Mouse (Mus musculus) thymus, adult 2 months (tissue): ENCODE results near the gene Klk6. TPM values are rescaled to one million over a fixed set of nuclear protein-coding genes. Genes with fewer than 3 reads are reported as not detected.

Experiments used
- DNase-seq: peaks from one replicate; pipeline ENCODE4 v3.0.0; 2021
- H3K27ac ChIP-seq: fragments of 200-500 bp; 2 replicates; pipeline ENCODE4 v1.5.1; 2012; ENCODE audit warnings: low read length, control low read depth; ENCODE audit not compliant: control insufficient read depth, insufficient read depth
- H3K27me3 ChIP-seq: fragments of 200-500 bp; 2 replicates; pipeline ENCODE4 v1.6.1; 2012; ENCODE audit warnings: mild to moderate bottlenecking, low read length, moderate library complexity, mixed read lengths; ENCODE audit not compliant: control insufficient read depth, insufficient read depth
- H3K36me3 ChIP-seq: fragments of 200-500 bp; 2 replicates; pipeline ENCODE4 v1.6.1; 2012; ENCODE audit warnings: mild to moderate bottlenecking, low read length, moderate library complexity; ENCODE audit not compliant: control insufficient read depth, insufficient read depth
- H3K4me1 ChIP-seq: fragments of 200-500 bp; replicated peaks from 2 replicates; pipeline ENCODE4 v1.6.1; 2012; ENCODE audit warnings: low read length; ENCODE audit not compliant: control insufficient read depth, insufficient read depth
- H3K4me3 ChIP-seq: fragments of 200-500 bp; 2 replicates; pipeline ENCODE4 v1.5.1; 2012; ENCODE audit warnings: mild to moderate bottlenecking, low read length, control low read depth, moderate library complexity; ENCODE audit not compliant: control insufficient read depth, insufficient read depth
- CTCF ChIP-seq: fragments of 200-500 bp; IDR thresholded peaks from 2 replicates; pipeline ENCODE4 v1.5.1; 2012; ENCODE audit warnings: mild to moderate bottlenecking, control low read depth, low read length, moderate library complexity, borderline replicate concordance; ENCODE audit not compliant: control insufficient read depth, poor library complexity, insufficient read depth; ENCODE audit errors: extremely low read depth
- POLR2A ChIP-seq: fragments of 200-500 bp; IDR thresholded peaks from 2 replicates; pipeline ENCODE4 v1.6.1; 2012; ENCODE audit warnings: mild to moderate bottlenecking, low read length, control low read depth, moderate library complexity; ENCODE audit not compliant: control insufficient read depth, poor library complexity, insufficient read depth; ENCODE audit errors: extremely low read depth
- WGBS: fragments of 180-500 bp; shearing (Covaris S2); methylation state at CpG from one replicate; pipeline ENCODE4 v1.1.7; 2018; 5-methylcytosine and 5-hydroxymethylcytosine counted together
- polyA plus RNA-seq: library from polyadenylated mRNA; depleted of rRNA; stranded (reverse); fragments of >200 nt; gene quantifications from 2 replicates; pipeline ENCODE4 v1.2.3, GENCODE M21; 2012

The Klk6 gene
- polyA plus RNA-seq, 1 experiment = 3.5 TPM

DNA sequence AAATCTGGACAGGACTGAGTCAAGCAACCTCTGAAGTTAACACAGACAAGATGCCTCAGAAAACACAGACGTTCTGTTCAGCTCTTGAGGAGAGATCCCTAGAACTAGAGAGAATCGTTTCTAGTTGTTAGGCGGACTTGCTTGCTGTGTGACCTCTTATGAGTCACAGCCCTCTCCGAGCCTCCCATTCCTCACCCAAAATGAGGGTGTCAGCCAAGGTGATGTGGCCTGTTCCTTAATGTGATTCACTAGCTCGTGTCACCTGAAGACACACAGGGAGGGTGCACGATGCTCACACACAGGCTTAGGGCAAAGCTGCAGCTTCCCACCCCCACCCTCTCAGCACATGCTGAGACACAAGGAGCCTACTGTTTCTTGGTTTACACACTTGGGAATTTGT lies 44.1 kb upstream of the Klk6 start:
- Histone ChIP-seq H3K36me3 (no peaks in the 10 kb centered on the region), H3K4me1 (no peaks in the 10 kb centered on the region), H3K27me3 (no peaks in the 10 kb centered on the region), H3K27ac (no peak overlapping the region), H3K4me3 (no peak overlapping the region)
- TF ChIP-seq CTCF (no peak), POLR2A (no peak)
- no peak for DNase-seq
- 69% methylated on average over 6 of the region's 6 CpGs for WGBS

- Histone ChIP-seq H3K27ac (no peak within 1 kb of the TSS), H3K4me1 (no peaks in the 10 kb centered on the region), H3K27me3 (no peaks in the 10 kb centered on the region), H3K4me3 (no peak within 1 kb of the TSS), H3K36me3 (no peaks in the 10 kb centered on the region)
- WGBS = 48% methylated on average over 5 of the region's 5 CpGs
- no peak for DNase-seq
- no peak for TF ChIP-seq POLR2A
- TF ChIP-seq CTCF = no peak
Observed at GRCm38 (mm10) chr7:43780746-43781145, 43.6 kb upstream of the Klk6 start, which contains the start of gene Klk10. Gene Klk10, plus strand, starts transcription at chr7:43781035.

- DNase-seq = no peak
- H3K27me3 ChIP-seq = no peaks in the 10 kb centered on the region
- no peaks in the 10 kb centered on the region for H3K4me1 ChIP-seq
- H3K36me3 ChIP-seq = no peaks in the 10 kb centered on the region
- no peak overlapping the region for H3K27ac ChIP-seq
- H3K4me3 ChIP-seq = no peak overlapping the region
- whole genome bisulfite sequencing = 93% methylated on average over 11 of the region's 11 CpGs
- TF ChIP-seq POLR2A (no peak), CTCF (no peak)
Observed at GRCm38 (mm10) chr7:43781541-43781940, 42.8 kb upstream of the Klk6 start.

DNA sequence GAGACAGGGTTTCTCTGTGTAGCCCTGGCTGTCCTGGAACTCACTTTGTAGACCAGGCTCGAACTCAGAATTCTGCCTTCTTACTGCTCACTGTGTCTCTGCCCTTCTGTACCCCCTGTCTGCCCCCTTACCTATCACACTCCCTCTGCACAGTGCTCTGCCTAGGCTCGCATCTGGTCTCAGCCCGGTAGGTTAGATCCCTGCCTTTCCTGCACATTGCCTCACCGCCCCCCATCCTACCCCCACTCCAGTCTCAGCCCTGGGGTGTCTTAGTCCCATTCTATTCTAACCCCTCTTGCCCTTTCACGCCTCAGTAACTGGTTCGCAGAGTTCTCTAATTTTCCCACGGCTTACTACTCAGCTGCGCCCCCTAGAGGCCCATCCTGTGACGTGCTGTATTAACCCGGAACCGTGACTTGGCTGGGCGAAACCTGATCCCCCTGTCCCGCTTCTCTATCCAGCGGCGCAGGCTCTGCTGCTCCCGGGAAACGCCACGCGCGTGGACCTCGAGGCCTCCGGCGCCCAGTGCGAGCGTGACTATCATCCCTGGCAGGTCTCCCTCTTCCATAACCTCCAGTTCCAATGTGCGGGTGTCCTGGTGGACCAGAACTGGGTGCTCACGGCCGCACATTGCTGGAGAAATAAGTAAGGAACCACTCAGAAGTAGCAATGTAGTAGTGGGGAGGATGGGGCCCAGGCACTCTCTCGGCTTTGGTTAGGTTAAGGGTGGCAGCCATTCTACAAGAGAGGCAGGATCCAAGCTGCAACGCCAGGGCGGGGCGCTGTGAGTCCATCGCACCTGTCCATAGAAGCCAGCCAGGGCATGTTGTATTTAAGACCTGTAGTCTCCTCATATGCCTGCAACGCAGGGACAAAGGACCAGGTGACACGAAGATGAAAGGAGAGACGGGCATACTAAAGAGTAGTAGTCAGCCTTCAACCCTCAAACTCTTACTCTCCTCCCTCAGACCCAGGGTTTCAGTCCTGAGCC lies 41.7 kb upstream of the Klk6 start:
- 12% methylated on average over 36 of the region's 36 CpGs for WGBS
- DNase-seq = peak; percentile 68
- no peaks in the 10 kb centered on the region for H3K27me3 ChIP-seq
- H3K36me3 ChIP-seq = no peaks in the 10 kb centered on the region
- H3K4me1 ChIP-seq = no peaks in the 10 kb centered on the region
- H3K4me3 ChIP-seq = no peak overlapping the region
- H3K27ac ChIP-seq = no peak overlapping the region
- peak; percentile 78; the same call in 1 of the 2 replicates for TF ChIP-seq CTCF
- TF ChIP-seq POLR2A = no peak

GRCm38 (mm10) chr7:43785286-43785685 lies 39.0 kb upstream of the Klk6 start:
- 79% methylated on average over 1 of the region's 1 CpGs for WGBS

GRCm38 (mm10) chr7:43788096-43788495 lies 36.2 kb upstream of the Klk6 start:
- no peaks in the 10 kb centered on the region for H3K4me1 ChIP-seq
- H3K36me3 ChIP-seq = no peaks in the 10 kb centered on the region
- no peak overlapping the region for H3K4me3 ChIP-seq
- no peak for DNase-seq
- TF ChIP-seq CTCF (no peak), POLR2A (no peak)
- H3K27me3 ChIP-seq = no peaks in the 10 kb centered on the region
- 89% methylated on average over 3 of the region's 3 CpGs for WGBS
- H3K27ac ChIP-seq = no peak overlapping the region

More at GRCm38 (mm10) chr7:43785286-43785685, 39.0 kb upstream of the Klk6 start:
- Histone ChIP-seq H3K27me3 (no peaks in the 10 kb centered on the region), H3K36me3 (no peaks in the 10 kb centered on the region), H3K27ac (no peak overlapping the region), H3K4me1 (no peaks in the 10 kb centered on the region), H3K4me3 (no peak overlapping the region)
- no peak for DNase-seq
- TF ChIP-seq CTCF = no peak
- TF ChIP-seq POLR2A = no peak

- WGBS = 80% methylated on average over 2 of the region's 2 CpGs
Observed at GRCm38 (mm10) chr7:43789295-43789694, 35.0 kb upstream of the Klk6 start.

More at GRCm38 (mm10) chr7:43789295-43789694, 35.0 kb upstream of the Klk6 start:
- TF ChIP-seq CTCF (no peak), POLR2A (no peak)
- no peaks in the 10 kb centered on the region for H3K36me3 ChIP-seq
- no peaks in the 10 kb centered on the region for H3K4me1 ChIP-seq
- DNase-seq = no peak
- no peak overlapping the region for H3K27ac ChIP-seq
- no peaks in the 10 kb centered on the region for H3K27me3 ChIP-seq
- H3K4me3 ChIP-seq = no peak overlapping the region
